Mouse (Mus musculus): ENCODE results near the gene Adam21. TPM values are rescaled to one million over a fixed set of nuclear protein-coding genes. Genes with fewer than 3 reads are reported as not detected.

The Adam21 gene
- total RNA-seq (2014; rRNA removed) (1.2 and 1.4 TPM in 2 replicates), polyA plus RNA-seq (2015; fragmentation: Nextera tagmentation; extraction: Ambion mirVana) (0.31 and 0.38 TPM in 2 replicates)

- Histone ChIP-seq H3K27ac (ENCODE audit: low read depth, low read length) (no peak within 1 kb of the TSS), H3K4me2 (ENCODE audit: low read depth) (no peak within 1 kb of the TSS), H3K9ac (no peak within 1 kb of the TSS), H3K36me3 (ENCODE audit: insufficient read depth) (peaks cover 7% of the 10 kb centered on the region; the same call in 1 of the 2 replicates), H3K4me3 (ENCODE audit: low read depth, low read length) (no peak within 1 kb of the TSS), H3K9me3 (ENCODE audit: low read length) (no peaks in the 10 kb centered on the region), H3K27me3 (ENCODE audit: insufficient read depth, low read length) (no peaks in the 10 kb centered on the region), H3K4me1 (ENCODE audit: insufficient read depth) (no peaks in the 10 kb centered on the region)
- no peak for DNase-seq
- ATAC-seq: no peak
- TF ChIP-seq CTCF (IDR thresholded peaks at IDR 0.05; ENCODE audit: low read depth): no peak
- 95% methylated on average over 1 of the region's 1 CpGs for WGBS
Observed at GRCm38 (mm10) chr12:81568374-81568773, at the start of gene Adam21. Gene Adam21, minus strand, starts transcription at chr12:81568474.

DNA sequence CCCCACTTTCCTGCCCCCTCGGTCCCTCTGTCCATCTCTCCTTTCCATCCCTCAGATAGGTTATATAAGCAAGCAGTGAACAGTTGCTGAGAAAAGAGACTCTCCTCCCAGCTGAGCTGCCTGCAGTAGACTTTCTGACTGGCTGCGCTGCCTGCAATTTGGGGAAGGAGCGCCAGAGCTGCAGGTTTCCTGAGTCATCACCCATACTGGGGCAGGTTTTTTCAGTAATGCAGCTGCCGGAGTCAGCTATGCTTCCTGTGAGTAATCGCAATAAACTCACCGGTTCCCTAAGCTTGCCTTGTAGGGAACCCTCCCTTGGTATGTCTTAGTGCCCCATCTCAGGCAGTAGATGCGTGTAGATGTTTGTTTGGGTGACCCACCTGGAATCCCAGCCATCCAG is 48.7 kb upstream of the Adam21 start:
- TF ChIP-seq CTCF (IDR thresholded peaks at IDR 0.05; ENCODE audit: low read depth): no peak
- Histone ChIP-seq H3K4me2 (ENCODE audit: low read depth) (no peak overlapping the region), H3K9me3 (ENCODE audit: low read length) (no peaks in the 10 kb centered on the region), H3K27ac (ENCODE audit: low read depth, low read length) (no peak overlapping the region), H3K4me1 (ENCODE audit: insufficient read depth) (no peaks in the 10 kb centered on the region), H3K36me3 (ENCODE audit: insufficient read depth) (no peaks in the 10 kb centered on the region), H3K4me3 (ENCODE audit: low read depth, low read length) (no peak overlapping the region), H3K9ac (no peak overlapping the region), H3K27me3 (ENCODE audit: insufficient read depth, low read length) (no peaks in the 10 kb centered on the region)
- ATAC-seq (no peak), DNase-seq (no peak)
- WGBS: 80% methylated on average over 7 of the region's 7 CpGs

DNA sequence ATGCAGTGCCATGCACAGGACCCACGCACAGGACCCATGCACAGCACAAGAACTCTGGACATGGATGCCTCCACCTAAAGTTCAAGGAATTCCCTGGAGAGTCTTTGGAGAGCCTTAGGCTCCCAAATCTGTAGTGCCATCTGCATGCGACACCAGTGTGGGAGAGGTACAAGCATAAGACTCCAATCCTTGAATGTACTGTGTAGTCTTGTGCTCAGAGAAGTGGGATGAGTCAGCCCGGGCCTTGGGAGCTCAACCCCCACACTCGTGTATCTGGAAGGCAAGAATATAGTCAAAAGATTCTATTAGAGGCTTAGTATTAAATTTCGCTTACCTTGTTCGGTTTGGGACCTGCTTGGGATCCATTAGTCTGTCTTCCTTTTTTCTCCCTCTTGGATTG is 47.5 kb upstream of the Adam21 start:
- Histone ChIP-seq H3K4me3 (ENCODE audit: low read depth, low read length) (no peak overlapping the region), H3K4me2 (ENCODE audit: low read depth) (no peak overlapping the region), H3K36me3 (ENCODE audit: insufficient read depth) (no peaks in the 10 kb centered on the region), H3K9me3 (ENCODE audit: low read length) (no peaks in the 10 kb centered on the region), H3K27ac (ENCODE audit: low read depth, low read length) (no peak overlapping the region), H3K9ac (no peak overlapping the region), H3K27me3 (ENCODE audit: insufficient read depth, low read length) (no peaks in the 10 kb centered on the region), H3K4me1 (ENCODE audit: insufficient read depth) (no peaks in the 10 kb centered on the region)
- TF ChIP-seq CTCF (IDR thresholded peaks at IDR 0.05; ENCODE audit: low read depth): no peak
- WGBS: 88% methylated on average over 6 of the region's 6 CpGs
- DNase-seq: no peak
- no peak for ATAC-seq

GRCm38 (mm10) chr12:81609445-81609844 is 41.2 kb upstream of the Adam21 start:
- H3K4me2 ChIP-seq (ENCODE audit: low read depth): no peak overlapping the region
- DNase-seq (no peak), ATAC-seq (no peak)
- no peaks in the 10 kb centered on the region for H3K4me1 ChIP-seq (ENCODE audit: insufficient read depth)
- H3K4me3 ChIP-seq (ENCODE audit: low read depth, low read length): no peak overlapping the region
- H3K27me3 ChIP-seq (ENCODE audit: insufficient read depth, low read length): no peaks in the 10 kb centered on the region
- no peak for TF ChIP-seq CTCF (IDR thresholded peaks at IDR 0.05; ENCODE audit: low read depth)
- H3K9ac ChIP-seq: no peak overlapping the region
- no peak overlapping the region for H3K27ac ChIP-seq (ENCODE audit: low read depth, low read length)
- no peaks in the 10 kb centered on the region for H3K9me3 ChIP-seq (ENCODE audit: low read length)
- no peaks in the 10 kb centered on the region for H3K36me3 ChIP-seq (ENCODE audit: insufficient read depth)

GRCm38 (mm10) chr12:81604995-81605784 is 36.9 kb upstream of the Adam21 start:
- H3K4me3 ChIP-seq (ENCODE audit: low read depth, low read length): no peak overlapping the region
- no peak for DNase-seq
- no peaks in the 10 kb centered on the region for H3K9me3 ChIP-seq (ENCODE audit: low read length)
- no peak overlapping the region for H3K4me2 ChIP-seq (ENCODE audit: low read depth)
- no peak for ATAC-seq
- no peak overlapping the region for H3K9ac ChIP-seq
- peaks cover 3% of the 10 kb centered on the region; the same call in 1 of the 2 replicates for H3K27me3 ChIP-seq (ENCODE audit: insufficient read depth, low read length)
- no peak for TF ChIP-seq CTCF (IDR thresholded peaks at IDR 0.05; ENCODE audit: low read depth)
- WGBS: 55% methylated on average over 5 of the region's 5 CpGs
- no peak overlapping the region for H3K27ac ChIP-seq (ENCODE audit: low read depth, low read length)
- no peaks in the 10 kb centered on the region for H3K4me1 ChIP-seq (ENCODE audit: insufficient read depth)
- H3K36me3 ChIP-seq (ENCODE audit: insufficient read depth): no peaks in the 10 kb centered on the region

DNA sequence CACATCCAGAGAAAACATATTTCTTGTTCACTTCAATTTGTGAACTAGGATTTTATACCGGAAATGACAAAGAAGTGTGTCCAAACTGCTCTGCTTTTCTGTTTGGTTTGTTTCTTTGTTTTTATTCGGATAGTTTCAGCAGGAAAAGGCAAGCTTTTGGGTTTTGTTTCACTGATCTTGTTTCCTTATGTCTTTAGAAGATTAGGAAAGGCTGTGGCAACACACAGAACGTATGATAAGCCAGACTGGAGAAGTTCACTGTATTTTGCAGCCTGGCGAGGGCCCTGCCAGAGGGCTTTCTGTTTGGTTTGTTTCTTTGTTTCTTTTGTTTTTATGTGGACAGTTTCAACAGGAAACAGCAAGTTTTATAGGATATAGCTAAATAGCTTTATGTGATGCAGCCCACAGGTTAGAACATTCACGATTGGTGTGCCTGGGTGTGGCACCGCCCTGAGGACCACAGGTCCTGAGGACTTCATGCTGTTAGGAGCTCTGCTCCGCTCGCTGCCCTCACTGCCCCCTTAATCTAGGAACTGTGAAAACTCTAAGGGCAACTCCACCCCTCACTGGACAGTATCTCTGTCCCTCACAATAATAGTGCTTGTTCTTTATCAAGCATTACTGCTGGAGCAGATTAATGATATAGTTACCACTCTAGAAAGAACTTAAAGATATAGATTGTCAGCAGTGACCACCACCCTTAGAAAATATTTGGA is 28.4 kb upstream of the Adam21 start:
- Histone ChIP-seq H3K27ac (ENCODE audit: low read depth, low read length) (no peak overlapping the region), H3K9me3 (ENCODE audit: low read length) (no peaks in the 10 kb centered on the region), H3K4me3 (ENCODE audit: low read depth, low read length) (no peak overlapping the region), H3K4me2 (ENCODE audit: low read depth) (no peak overlapping the region), H3K4me1 (ENCODE audit: insufficient read depth) (peaks cover 9% of the 10 kb centered on the region), H3K36me3 (ENCODE audit: insufficient read depth) (no peaks in the 10 kb centered on the region), H3K9ac (no peak overlapping the region), H3K27me3 (ENCODE audit: insufficient read depth, low read length) (peaks cover 3% of the 10 kb centered on the region; the same call in 1 of the 2 replicates)
- DNase-seq (no peak), ATAC-seq (no peak)
- WGBS: 75% methylated on average over 8 of the region's 8 CpGs
- TF ChIP-seq CTCF (IDR thresholded peaks at IDR 0.05; ENCODE audit: low read depth): no peak

All from forebrain, postnatal 0 days (tissue).